Mouse (Mus musculus): ENCODE data around the gene Crtac1.

GRCm38 (mm10) chr19:42322357-42323090, 109.1 kb downstream of the Crtac1 start:
- TF ChIP-seq POLR2A (IDR thresholded peaks at IDR 0.05; ENCODE audit: low read depth, low read length) = no peak
- no peak for TF ChIP-seq CTCF (IDR thresholded peaks at IDR 0.05; ENCODE audit: borderline replicate concordance, insufficient read depth, low read length)

All from embryonic fibroblast, embryonic 13.5 days (primary cell).